Mouse (Mus musculus) erythroblast, embryonic 14.5 days (primary cell): ENCODE data around the gene Oaz1.

Source experiments
- GATA1 ChIP-seq: IDR thresholded peaks from 2 replicates; pipeline ENCODE4 v1.6.1; 2012; ENCODE audit warnings: low read length, inconsistent platforms, mixed read lengths
- TAL1 ChIP-seq: IDR thresholded peaks from 3 replicates; pipeline ENCODE4 v1.6.1; 2012; ENCODE audit warnings: low read length, inconsistent platforms, mixed read lengths

GRCm38 (mm10) chr10:80819406-80819805, 7.0 kb upstream of the Oaz1 start:
- TF ChIP-seq GATA1, result no peak
- TF ChIP-seq TAL1, result no peak
